Mouse (Mus musculus) adrenal gland, postnatal 36 days (tissue): ENCODE results near the gene Lce3d. TPM values are rescaled to one million over a fixed set of nuclear protein-coding genes. Genes with fewer than 3 reads are reported as not detected.
A peak's percentile ranks its signal among the peaks of the same experiment; 100 is the strongest.

Experiments used
- DNase-seq, 2 experiments: peaks; one replicate each; pipeline ENCODE4 v3.0.0; 2021; ENCODE audit warnings: mixed read lengths in 1 of 2
- long read RNA-seq, 2 experiments: library from polyadenylated mRNA; stranded (forward); transcript quantifications; one replicate each; pipeline ENCODE4 v2.0.0; 2021; ENCODE audit warnings: borderline sequencing depth in 2 of 2
- total RNA-seq, 2 experiments: library from RNA; stranded (reverse); gene quantifications; 2 replicates each; pipeline ENCODE4 v1.2.3; 2021

Gene Lce3d
- total RNA-seq = not detected
- long read RNA-seq, experiment 1 = 0 reads
- long read RNA-seq, experiment 2 = 0 reads

- no peak for DNase-seq
Observed at GRCm38 (mm10) chr3:92957090-92957489, at the start of gene Lce3d. Lce3d (plus strand) TSS chr3:92957390.

DNA sequence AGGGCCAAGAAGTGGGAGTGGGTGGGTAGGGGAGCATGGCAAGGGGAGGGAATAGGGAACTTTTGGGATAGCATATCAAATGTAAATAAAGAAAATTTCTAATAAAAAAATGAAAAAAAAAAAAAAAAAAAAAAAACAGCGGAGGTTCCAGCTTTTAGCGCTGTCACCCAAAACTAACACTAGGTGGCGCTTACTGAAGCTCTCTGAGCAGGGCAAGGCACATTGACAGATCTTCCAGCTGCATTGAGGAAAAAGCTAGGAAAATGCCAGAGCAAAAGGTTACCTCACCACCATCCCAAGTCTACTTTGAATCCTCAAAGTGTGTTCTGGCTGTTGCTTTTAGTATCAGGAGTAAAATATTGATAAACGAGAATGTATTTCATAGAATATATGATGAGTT lies 49.6 kb upstream of the Lce3d start:
- peak in 1 of 2 experiments; percentile 13 for DNase-seq

GRCm38 (mm10) chr3:92920364-92920763 lies 36.8 kb upstream of the Lce3d start:
- peak in 1 of 2 experiments; percentile 7 for DNase-seq

DNA sequence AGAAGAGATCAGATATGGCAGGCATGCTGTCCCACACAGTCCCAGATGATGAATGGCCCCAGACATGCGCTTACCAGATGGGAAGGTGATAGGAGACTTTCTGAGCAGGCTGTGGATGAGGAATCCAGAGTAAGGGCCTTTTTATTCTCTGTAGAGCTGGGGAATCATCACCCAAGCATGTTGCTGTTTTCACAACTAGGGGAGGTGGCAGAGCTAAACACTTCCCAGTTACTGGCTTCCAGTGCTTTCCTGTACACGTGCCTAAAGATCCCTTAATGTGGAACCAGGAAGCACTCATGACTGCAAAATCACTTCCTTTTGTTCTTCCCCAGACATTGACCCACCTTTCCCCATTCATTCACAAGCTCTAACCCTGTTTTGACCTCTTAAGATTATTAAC lies 31.1 kb upstream of the Lce3d start, which contains the start of gene Lce3a:
Lce3a (minus strand) TSS at position 101 of the 400 bp plus-strand sequence.
- DNase-seq = no peak

DNA sequence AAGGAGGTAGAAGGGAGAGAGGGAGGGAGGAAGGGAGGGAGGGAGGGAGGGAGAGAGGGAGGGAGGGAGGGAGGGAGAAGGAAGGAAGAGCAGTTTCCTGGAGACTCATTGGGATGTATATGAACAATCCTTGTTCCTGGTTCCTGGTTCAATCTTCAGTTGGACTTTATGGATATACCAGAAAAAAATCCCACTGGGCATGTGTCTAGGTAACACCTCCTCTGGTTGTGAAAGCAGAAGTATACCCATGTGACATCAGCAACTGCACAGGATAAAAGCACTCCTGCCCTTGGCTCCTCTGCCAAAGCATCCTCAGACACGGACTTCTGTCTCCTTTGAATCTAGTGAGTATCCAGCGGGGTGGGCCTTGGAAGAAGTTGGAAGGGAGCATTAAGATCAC lies 24.5 kb upstream of the Lce3d start, which contains the start of gene Lce3b:
Lce3b (plus strand) TSS at position 301 of the 400 bp plus-strand sequence.
- DNase-seq = no peak

GRCm38 (mm10) chr3:92944186-92944585 lies 13.0 kb upstream of the Lce3d start, which contains the start of gene Lce3c:
Lce3c (plus strand) TSS chr3:92944486.
- no peak for DNase-seq

DNA sequence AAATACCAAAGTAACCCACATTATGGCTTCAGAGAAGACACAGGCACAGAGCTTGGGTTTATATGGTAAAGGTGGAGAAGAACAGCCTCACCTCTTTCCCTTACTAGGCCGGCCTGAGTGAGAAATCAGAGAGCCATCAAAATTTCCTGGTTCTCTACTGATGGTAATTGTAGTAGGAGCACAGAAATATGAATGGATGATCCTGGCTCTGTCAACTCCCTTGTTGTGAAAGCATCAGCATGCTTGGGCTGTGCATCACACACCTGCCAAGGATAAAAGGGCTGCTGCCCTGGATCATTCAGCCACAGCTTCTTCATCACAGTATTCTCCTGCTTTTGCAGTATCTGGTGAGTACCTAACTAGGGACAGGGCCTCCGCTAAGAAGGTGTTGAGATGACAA lies 9.6 kb downstream of the Lce3d start, which contains the start of gene Lce3e:
Lce3e (plus strand) TSS at position 301 of the 400 bp plus-strand sequence.
- no peak for DNase-seq

DNA sequence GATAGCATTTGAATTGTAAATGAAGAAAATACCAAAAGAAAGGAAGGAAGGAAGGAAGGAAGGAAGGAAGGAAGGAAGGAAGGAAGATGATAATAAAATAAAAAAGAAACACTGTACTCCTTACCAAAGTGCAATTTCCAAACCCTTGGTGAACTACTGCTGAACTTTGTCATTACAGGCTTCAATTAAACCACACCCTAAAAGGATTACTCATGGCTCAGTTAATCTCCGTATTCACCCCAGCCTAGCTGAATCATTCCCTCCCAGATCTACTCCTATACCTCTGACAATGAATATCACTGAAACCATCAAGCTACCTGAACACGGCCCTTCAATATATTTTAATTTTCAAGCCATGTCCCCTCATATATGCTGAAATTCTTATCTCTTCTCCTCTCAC lies 21.3 kb downstream of the Lce3d start:
- no peak for DNase-seq

- no peak for DNase-seq
Observed at GRCm38 (mm10) chr3:92991926-92992325, 34.7 kb downstream of the Lce3d start, which contains the start of gene Lce3f. Lce3f (plus strand) TSS chr3:92992226.

- DNase-seq = peak; percentile 74 to 79
Observed at GRCm38 (mm10) chr3:92998691-92999090, 41.5 kb downstream of the Lce3d start.

GRCm38 (mm10) chr3:93000621-93001020 lies 43.4 kb downstream of the Lce3d start:
- no peak for DNase-seq

DNA sequence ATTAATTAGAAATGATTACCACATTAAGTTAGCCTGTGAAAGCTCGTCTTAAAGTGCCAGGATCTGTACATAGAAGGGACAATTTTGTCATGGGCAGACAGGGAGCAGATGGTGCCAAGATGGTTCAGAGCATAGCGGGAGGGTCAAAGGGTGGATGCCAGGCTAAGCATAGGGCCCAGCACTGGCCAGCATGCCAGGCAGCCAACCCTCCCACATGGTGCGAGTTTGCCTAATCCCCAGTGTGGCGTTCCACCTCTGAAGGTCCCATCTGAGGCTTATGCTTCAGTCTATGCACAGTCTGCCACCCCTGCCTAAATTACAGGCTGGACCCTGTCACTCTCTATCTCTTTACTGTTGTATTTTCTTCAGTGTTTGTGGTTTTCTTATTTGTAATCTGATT lies 45.7 kb downstream of the Lce3d start:
- DNase-seq = no peak

Other genes starting within 250 kb of the Lce3d start
- gene Lce1e, start 248.3 kb upstream of the Lce3d start, total RNA-seq = not detected
- not detected for gene Lce1f, start 237.0 kb upstream of the Lce3d start, total RNA-seq
- not detected for gene Gm38119, start 218.3 kb upstream of the Lce3d start, total RNA-seq
- gene Lce1g, start 205.1 kb upstream of the Lce3d start, total RNA-seq = not detected
- gene Lce1h, start 192.3 kb upstream of the Lce3d start, total RNA-seq = not detected
- not detected for gene Lce1i, start 178.5 kb upstream of the Lce3d start, total RNA-seq
- not detected for gene Lce1j, start 166.9 kb upstream of the Lce3d start, total RNA-seq
- not detected for gene Lce1k, start 149.5 kb upstream of the Lce3d start, total RNA-seq
- gene Kprp, start 130.1 kb upstream of the Lce3d start, total RNA-seq = not detected
- gene Lce1l, start 106.1 kb upstream of the Lce3d start, total RNA-seq = not detected
- not detected for gene 2310050C09Rik, start 87.2 kb upstream of the Lce3d start, total RNA-seq
- gene Lce3a, start 31.2 kb upstream of the Lce3d start, total RNA-seq = not detected
- gene Lce3b, start 24.4 kb upstream of the Lce3d start, total RNA-seq = not detected
- not detected for gene Lce3c, start 12.9 kb upstream of the Lce3d start, total RNA-seq
- not detected for gene Lce3e, start 9.7 kb downstream of the Lce3d start, total RNA-seq
- not detected for gene Lce3f, start 34.8 kb downstream of the Lce3d start, total RNA-seq
- gene Crct1, start 58.3 kb downstream of the Lce3d start, total RNA-seq = not detected
- not detected for gene Lce1m, start 61.7 kb downstream of the Lce3d start, total RNA-seq
- gene Gm4858, start 111.4 kb downstream of the Lce3d start, total RNA-seq = not detected
- not detected for gene Crnn, start 187.4 kb downstream of the Lce3d start, total RNA-seq
- gene Flg2, start 239.9 kb downstream of the Lce3d start, total RNA-seq = not detected